Mouse (Mus musculus): ENCODE data around the gene Rexo2. TPM values are rescaled to one million over a fixed set of nuclear protein-coding genes. Genes with fewer than 3 reads are reported as not detected.

Rexo2 gene
- total and polyA plus RNA-seq, 3 experiments, result 53.2 to 68.0 (median 58.5) TPM

DNA sequence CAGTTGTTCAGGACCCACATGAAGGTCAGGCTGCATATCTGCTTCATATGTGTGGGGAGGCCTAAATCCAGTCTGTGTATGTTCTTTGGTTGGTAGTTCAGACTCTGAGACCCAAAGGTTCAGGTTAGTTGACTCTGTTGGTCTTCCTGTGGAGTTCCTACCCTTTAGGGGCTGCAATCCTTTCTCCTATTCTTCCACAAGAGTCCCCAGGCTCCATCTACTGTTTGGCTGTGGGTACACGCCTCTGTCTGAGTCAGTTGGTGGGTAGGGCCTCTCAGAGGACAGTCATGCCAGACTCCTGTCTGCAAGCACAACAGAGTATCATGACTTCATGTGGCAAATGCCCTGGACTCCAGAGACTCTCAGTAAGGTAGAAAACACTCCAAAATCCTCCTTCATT is 57.2 kb downstream of the Rexo2 start:
- Histone ChIP-seq H3K4me3 (no peak overlapping the region), H3K36me3 (ENCODE audit: control insufficient read depth, insufficient read depth, low read length) (no peaks in the 10 kb centered on the region), H3K27ac (no peak overlapping the region), H3K9ac (ENCODE audit: low read depth, low read length) (no peak overlapping the region), H3K27me3 (ENCODE audit: control insufficient read depth, insufficient read depth, low read length) (no peaks in the 10 kb centered on the region), H3K4me1 (ENCODE audit: control insufficient read depth, insufficient read depth, low read length) (no peaks in the 10 kb centered on the region), H3K79me2 (replicated peaks; ENCODE audit: control insufficient read depth, insufficient read depth, low read length) (no peaks in the 10 kb centered on the region)
- DNase-seq, result no peak
- intact Hi-C loops (cut with DNase I), result no loop called here
- no peak for TF ChIP-seq EP300 (IDR thresholded peaks at IDR 0.05; ENCODE audit: insufficient read depth, low read depth, low read length)
- WGBS, result 24% methylated on average over 1 of the region's 1 CpGs

- no peaks in the 10 kb centered on the region for H3K4me1 ChIP-seq (ENCODE audit: control insufficient read depth, insufficient read depth, low read length)
- no peaks in the 10 kb centered on the region for H3K36me3 ChIP-seq (ENCODE audit: control insufficient read depth, insufficient read depth, low read length)
- no peak overlapping the region for H3K27ac ChIP-seq
- H3K79me2 ChIP-seq (replicated peaks; ENCODE audit: control insufficient read depth, insufficient read depth, low read length), result no peaks in the 10 kb centered on the region
- no peak for TF ChIP-seq POLR2A (IDR thresholded peaks at IDR 0.05; ENCODE audit: insufficient read depth, low read depth, low read length)
- TF ChIP-seq CTCF (IDR thresholded peaks at IDR 0.05), result no peak
- TF ChIP-seq EP300 (IDR thresholded peaks at IDR 0.05; ENCODE audit: insufficient read depth, low read depth, low read length), result no peak
- WGBS, result 73% methylated on average over 8 of the region's 8 CpGs
- H3K4me3 ChIP-seq, result no peak overlapping the region
- intact Hi-C loops (cut with DNase I), result no loop called here
- peak in 1 of 2 experiments; percentile 16 for DNase-seq
- no peak overlapping the region for H3K9ac ChIP-seq (ENCODE audit: low read depth, low read length)
- no peaks in the 10 kb centered on the region for H3K27me3 ChIP-seq (ENCODE audit: control insufficient read depth, insufficient read depth, low read length)
Observed at GRCm38 (mm10) chr9:48422382-48422781, 58.0 kb downstream of the Rexo2 start.

GRCm38 (mm10) chr9:48421561-48421960 is 58.9 kb downstream of the Rexo2 start:
- no peaks in the 10 kb centered on the region for H3K27me3 ChIP-seq (ENCODE audit: control insufficient read depth, insufficient read depth, low read length)
- H3K36me3 ChIP-seq (ENCODE audit: control insufficient read depth, insufficient read depth, low read length), result no peaks in the 10 kb centered on the region
- H3K9ac ChIP-seq (ENCODE audit: low read depth, low read length), result no peak overlapping the region
- H3K79me2 ChIP-seq (replicated peaks; ENCODE audit: control insufficient read depth, insufficient read depth, low read length), result no peaks in the 10 kb centered on the region
- H3K27ac ChIP-seq, result no peak overlapping the region
- intact Hi-C loops (cut with DNase I), result no loop called here
- H3K4me3 ChIP-seq, result no peak overlapping the region
- no peaks in the 10 kb centered on the region for H3K4me1 ChIP-seq (ENCODE audit: control insufficient read depth, insufficient read depth, low read length)
- no peak for DNase-seq
- WGBS, result 75% methylated on average over 2 of the region's 2 CpGs
- no peak for TF ChIP-seq CTCF (IDR thresholded peaks at IDR 0.05)
- no peak for TF ChIP-seq POLR2A (IDR thresholded peaks at IDR 0.05; ENCODE audit: insufficient read depth, low read depth, low read length)
- no peak for TF ChIP-seq EP300 (IDR thresholded peaks at IDR 0.05; ENCODE audit: insufficient read depth, low read depth, low read length)

DNA sequence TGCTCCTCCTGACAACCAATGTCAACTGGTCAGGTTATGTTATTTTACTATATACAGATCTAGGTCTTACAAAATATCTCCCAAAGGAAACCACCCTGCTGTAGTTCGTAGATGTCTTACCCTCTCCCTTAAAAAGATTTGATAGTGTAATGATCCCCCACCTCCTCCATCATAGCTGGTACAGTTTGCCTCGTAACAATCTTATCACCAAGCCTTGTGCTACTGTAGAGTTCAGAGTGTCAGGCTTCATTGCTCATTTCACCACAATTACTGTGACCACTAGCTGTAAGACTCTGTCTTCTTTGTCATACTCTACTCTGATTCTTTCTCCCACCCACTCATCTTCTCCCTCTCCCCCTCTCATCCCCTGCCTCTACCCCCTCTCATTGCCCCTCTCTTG is 59.4 kb downstream of the Rexo2 start:
- no peak overlapping the region for H3K4me3 ChIP-seq
- no peaks in the 10 kb centered on the region for H3K4me1 ChIP-seq (ENCODE audit: control insufficient read depth, insufficient read depth, low read length)
- no peak for DNase-seq
- H3K79me2 ChIP-seq (replicated peaks; ENCODE audit: control insufficient read depth, insufficient read depth, low read length), result no peaks in the 10 kb centered on the region
- TF ChIP-seq POLR2A (IDR thresholded peaks at IDR 0.05; ENCODE audit: insufficient read depth, low read depth, low read length) (no peak), EP300 (IDR thresholded peaks at IDR 0.05; ENCODE audit: insufficient read depth, low read depth, low read length) (no peak), CTCF (IDR thresholded peaks at IDR 0.05) (no peak)
- no peak overlapping the region for H3K9ac ChIP-seq (ENCODE audit: low read depth, low read length)
- H3K27ac ChIP-seq, result no peak overlapping the region
- WGBS, result 66% methylated on average over 2 of the region's 2 CpGs
- no peaks in the 10 kb centered on the region for H3K36me3 ChIP-seq (ENCODE audit: control insufficient read depth, insufficient read depth, low read length)
- no peaks in the 10 kb centered on the region for H3K27me3 ChIP-seq (ENCODE audit: control insufficient read depth, insufficient read depth, low read length)
- intact Hi-C loops (cut with DNase I), result no loop called here

DNA sequence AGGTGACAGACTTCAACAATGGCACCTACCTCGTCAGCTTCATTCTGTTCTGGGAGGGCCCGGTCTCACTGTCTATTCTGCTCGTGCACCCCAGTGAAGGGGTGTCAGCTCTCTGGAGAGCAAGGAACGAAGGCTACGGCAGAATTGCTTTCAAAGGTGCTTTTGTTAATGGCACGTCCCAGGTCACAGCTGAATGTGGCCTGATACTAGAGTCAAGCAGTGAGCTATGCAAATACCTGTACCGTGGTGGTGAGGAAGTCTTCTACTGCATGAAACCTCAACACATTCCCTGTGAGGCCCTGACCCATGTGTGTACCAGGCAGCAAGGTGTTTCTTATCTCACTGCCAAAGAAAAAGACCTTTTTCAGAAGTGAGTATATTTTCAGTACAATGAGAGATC is 60.0 kb downstream of the Rexo2 start:
- DNase-seq, result peak in 1 of 2 experiments; percentile 10
- 86% methylated on average over 7 of the region's 7 CpGs for WGBS
- H3K79me2 ChIP-seq (replicated peaks; ENCODE audit: control insufficient read depth, insufficient read depth, low read length), result no peaks in the 10 kb centered on the region
- intact Hi-C loops (cut with DNase I), result no loop called here
- H3K4me3 ChIP-seq, result no peak overlapping the region
- no peaks in the 10 kb centered on the region for H3K4me1 ChIP-seq (ENCODE audit: control insufficient read depth, insufficient read depth, low read length)
- H3K27me3 ChIP-seq (ENCODE audit: control insufficient read depth, insufficient read depth, low read length), result no peaks in the 10 kb centered on the region
- H3K27ac ChIP-seq, result no peak overlapping the region
- no peaks in the 10 kb centered on the region for H3K36me3 ChIP-seq (ENCODE audit: control insufficient read depth, insufficient read depth, low read length)
- H3K9ac ChIP-seq (ENCODE audit: low read depth, low read length), result no peak overlapping the region
- TF ChIP-seq POLR2A (IDR thresholded peaks at IDR 0.05; ENCODE audit: insufficient read depth, low read depth, low read length), result no peak

GRCm38 (mm10) chr9:48418829-48419228 is 61.6 kb downstream of the Rexo2 start:
- Histone ChIP-seq H3K79me2 (replicated peaks; ENCODE audit: control insufficient read depth, insufficient read depth, low read length) (no peaks in the 10 kb centered on the region), H3K27ac (no peak overlapping the region), H3K9ac (ENCODE audit: low read depth, low read length) (no peak overlapping the region), H3K4me1 (ENCODE audit: control insufficient read depth, insufficient read depth, low read length) (no peaks in the 10 kb centered on the region), H3K27me3 (ENCODE audit: control insufficient read depth, insufficient read depth, low read length) (no peaks in the 10 kb centered on the region), H3K36me3 (ENCODE audit: control insufficient read depth, insufficient read depth, low read length) (no peaks in the 10 kb centered on the region), H3K4me3 (no peak overlapping the region)
- 58% methylated on average over 8 of the region's 8 CpGs for WGBS
- TF ChIP-seq EP300 (IDR thresholded peaks at IDR 0.05; ENCODE audit: insufficient read depth, low read depth, low read length) (no peak), CTCF (IDR thresholded peaks at IDR 0.05) (no peak), POLR2A (IDR thresholded peaks at IDR 0.05; ENCODE audit: insufficient read depth, low read depth, low read length) (no peak)
- no peak for DNase-seq
- intact Hi-C loops (cut with DNase I), result no loop called here

Small RNA genes within 50 kb of the gene (microRNA-seq; reads per million reads assigned to microRNA genes)
- 0 reads per million in 2 experiments for gene Gm23653

Other genes starting within 250 kb of the Rexo2 start
- 1 to 10 TPM; 1.8 to 2.1 TPM for gene Nxpe2, start 127.2 kb downstream of the Rexo2 start, total RNA-seq (2021)
- gene Nxpe2, start 127.2 kb downstream of the Rexo2 start, polyA plus RNA-seq (2012; rRNA removed), result 1.9 and 3.5 TPM in 2 replicates
- 10 to 100 TPM; 20.6 to 21.3 TPM for gene Rbm7, start 14.7 kb upstream of the Rexo2 start, total RNA-seq (2021)
- 10.6 and 21.6 TPM in 2 replicates for gene Rbm7, start 14.7 kb upstream of the Rexo2 start, polyA plus RNA-seq (2012; rRNA removed)
- gene Gm5617, start 14.8 kb upstream of the Rexo2 start, total RNA-seq (2021), result 10 to 100 TPM; 34.4 to 39.1 TPM
- 31.2 and 62.1 TPM in 2 replicates for gene Gm5617, start 14.8 kb upstream of the Rexo2 start, polyA plus RNA-seq (2012; rRNA removed)
- gene Nnmt, start 124.5 kb upstream of the Rexo2 start, total RNA-seq (2021), result 1 to 10 TPM; 4.1 to 4.3 TPM
- 3.3 and 3.4 TPM in 2 replicates for gene Nnmt, start 124.5 kb upstream of the Rexo2 start, polyA plus RNA-seq (2012; rRNA removed)

Data from heart, adult 2 months (tissue).